Comparison of ENCODE assay signal across 9 mouse cellular contexts in genomic region chr9:15880160-15880603, GRCm38 (mm10). TPM values are rescaled to one million over a fixed set of nuclear protein-coding genes. Genes with fewer than 3 reads are reported as not detected.
DNase-seq lines count a peak whose midpoint lies in the region.
"Had no signal": no experiment of that assay in that cellular context is flagged by ENCODE, and none has a peak within 500 bp of the region (broad histone marks: within the 10 kb centered on the region; RNA-seq: fewer than 3 reads in every experiment).

No protein-coding gene starts in this region.

- intact Hi-C loops in heart, postnatal 10 days (cut with DNase I) = loop anchor here (1.0 to 5.0 kb wide), 3 partner anchors 173 to 388 kb away; partner anchors contain the start of genes Slc36a4 and Smco4

- peak; percentile 2 for DNase-seq in spleen, adult 12 weeks (ENCODE audit: low spot score)
- no peak for DNase-seq in spleen, postnatal 14 days (ENCODE audit: low spot score in 2 of 2)
- peak; percentile 16 for DNase-seq in c-Kit-positive CD71-positive TER-119-negative erythroid progenitor cells, embryonic 14.5 days (ENCODE audit: low read depth)
- DNase-seq in heart, postnatal 10 days = peak; percentile 14 to 53
- peak; percentile 20 to 61 for DNase-seq in kidney, postnatal 36 days
- DNase-seq in retina, embryonic 14.5 days (ENCODE audit: low spot score) = peak; percentile 70
- no peak for DNase-seq in urinary bladder, adult 2 months (ENCODE audit: low spot score)
- DNase-seq in urinary bladder, adult 18-20 months (ENCODE audit: low spot score in 2 of 2) = no peak

RNA-seq across cellular contexts. Expression of gene Mtnr1b, which starts 5.8 kb away (rescaled TPM):
- not detected for total RNA-seq in heart, postnatal 10 days (2021)
- polyA plus RNA-seq in urinary bladder, adult 2 months (2012; rRNA removed) = not detected in 2 replicates
- polyA plus RNA-seq: erythroblast, embryonic 14.5 days had no signal

Comparison
In these comparisons a context has a peak if more than half of its experiments do, and no peak if none do; other contexts are left out.
1. DNase-seq: peak in spleen, adult 12 weeks (single experiment), c-Kit-positive CD71-positive TER-119-negative erythroid progenitor cells, embryonic 14.5 days (single experiment), heart, postnatal 10 days (2 of 2), kidney, postnatal 36 days (2 of 2) and retina, embryonic 14.5 days (single experiment); none in spleen, postnatal 14 days (0 of 2), urinary bladder, adult 2 months (single experiment) and urinary bladder, adult 18-20 months (0 of 2).